Mouse (Mus musculus): ENCODE results near the gene Faap20. TPM values are rescaled to one million over a fixed set of nuclear protein-coding genes. Genes with fewer than 3 reads are reported as not detected.

Faap20 gene
- polyA plus RNA-seq, 1 experiment from 2014 or later: 87.4 TPM

DNA sequence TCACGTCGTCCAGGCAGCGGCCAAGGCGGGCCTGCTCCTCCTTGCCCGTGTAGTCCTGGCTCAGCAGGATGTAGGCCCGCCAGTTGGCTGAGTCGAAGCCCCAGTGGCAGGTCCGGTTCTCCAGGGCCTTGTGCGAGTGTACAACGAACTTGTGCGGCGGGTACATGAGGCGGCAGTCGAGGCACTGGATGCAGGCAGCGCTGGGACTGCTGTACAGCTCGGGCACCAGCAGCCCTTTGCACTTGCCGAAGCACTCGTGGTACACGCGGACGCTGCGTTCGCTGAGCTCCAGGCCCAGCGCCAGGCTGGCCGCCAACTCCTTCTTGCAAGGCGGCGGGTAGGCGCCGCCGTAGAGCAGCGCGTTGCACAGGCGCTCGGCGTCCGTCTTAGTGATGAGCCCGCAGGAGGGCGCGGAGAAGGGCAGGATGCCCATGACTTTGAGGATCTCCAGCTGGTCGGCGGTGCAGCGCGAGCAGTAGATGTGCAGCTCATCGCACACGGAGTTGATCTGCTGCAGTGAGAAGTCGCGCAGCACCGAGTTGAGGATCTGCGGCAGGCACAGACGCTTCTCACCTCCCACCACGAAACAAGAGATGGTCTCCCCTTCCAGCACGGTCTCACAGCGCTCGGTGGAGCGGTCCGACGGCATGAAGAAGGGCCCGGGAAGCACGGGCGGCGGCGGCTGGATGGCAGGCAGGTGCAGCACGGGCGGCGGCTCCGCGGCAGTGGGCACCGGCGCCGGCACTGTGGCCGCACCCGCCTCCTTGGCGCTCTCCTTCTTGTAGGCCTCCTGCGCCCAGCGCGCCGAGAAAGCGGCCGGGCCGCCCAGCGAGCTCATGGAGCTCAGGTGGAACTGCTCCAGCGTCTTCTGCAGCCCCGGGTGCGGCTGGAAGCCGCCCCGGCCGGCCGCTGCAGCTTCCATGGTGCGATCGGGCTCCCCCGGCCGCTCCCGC lies 27.7 kb upstream of the Faap20 start:
- no peak for ATAC-seq (ENCODE audit: insufficient number of reproducible peaks, insufficient read depth, low FRiP score, low TSS enrichment)

DNA sequence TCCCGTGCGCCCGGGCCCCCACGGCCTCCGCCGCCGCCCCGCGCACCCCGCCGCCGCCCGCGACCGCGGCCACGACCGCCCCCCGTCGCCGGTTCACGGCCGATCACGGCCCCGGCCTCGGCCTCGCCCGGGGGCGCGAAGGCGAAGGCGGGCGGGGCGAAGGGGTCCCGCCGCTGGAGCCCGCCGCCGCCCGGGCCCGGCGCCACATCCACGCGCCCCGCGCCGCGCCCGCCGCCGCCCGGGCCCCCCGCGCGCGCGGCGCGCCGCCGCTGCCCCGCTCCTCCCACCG lies 27.1 kb upstream of the Faap20 start, which contains the start of gene Ski:
Ski (minus strand) TSS at position 41 of the 289 bp plus-strand sequence.
- peak within 1 kb of the TSS; percentile 66 for H3K4me3 ChIP-seq
- peak within 1 kb of the TSS; percentile 96 for H3K27ac ChIP-seq
- no peaks in the 10 kb centered on the region for H3K36me3 ChIP-seq
- peaks cover 33% of the 10 kb centered on the region for H3K4me1 ChIP-seq
- H3K27me3 ChIP-seq: no peaks in the 10 kb centered on the region
- no peak for ATAC-seq (ENCODE audit: insufficient number of reproducible peaks, insufficient read depth, low FRiP score, low TSS enrichment)
- 1% methylated on average over 12 of the region's 63 CpGs for WGBS
- H3K9me3 ChIP-seq: no peaks in the 10 kb centered on the region
- peak within 1 kb of the TSS; percentile 92 for H3K4me2 ChIP-seq (replicated peaks)
- H3K9ac ChIP-seq: peak within 1 kb of the TSS; percentile 99

More for the DNA sequence above, 27.7 kb upstream of the Faap20 start:
- Histone ChIP-seq H3K27ac (peak overlapping the region; percentile 83), H3K9ac (peak overlapping the region; percentile 99), H3K4me1 (peaks cover 39% of the 10 kb centered on the region), H3K4me2 (replicated peaks) (peak overlapping the region; percentile 92), H3K36me3 (no peaks in the 10 kb centered on the region), H3K4me3 (peak overlapping the region; percentile 66), H3K27me3 (no peaks in the 10 kb centered on the region), H3K9me3 (no peaks in the 10 kb centered on the region)
- WGBS: under 1% methylated on average over 93 of the region's 93 CpGs

DNA sequence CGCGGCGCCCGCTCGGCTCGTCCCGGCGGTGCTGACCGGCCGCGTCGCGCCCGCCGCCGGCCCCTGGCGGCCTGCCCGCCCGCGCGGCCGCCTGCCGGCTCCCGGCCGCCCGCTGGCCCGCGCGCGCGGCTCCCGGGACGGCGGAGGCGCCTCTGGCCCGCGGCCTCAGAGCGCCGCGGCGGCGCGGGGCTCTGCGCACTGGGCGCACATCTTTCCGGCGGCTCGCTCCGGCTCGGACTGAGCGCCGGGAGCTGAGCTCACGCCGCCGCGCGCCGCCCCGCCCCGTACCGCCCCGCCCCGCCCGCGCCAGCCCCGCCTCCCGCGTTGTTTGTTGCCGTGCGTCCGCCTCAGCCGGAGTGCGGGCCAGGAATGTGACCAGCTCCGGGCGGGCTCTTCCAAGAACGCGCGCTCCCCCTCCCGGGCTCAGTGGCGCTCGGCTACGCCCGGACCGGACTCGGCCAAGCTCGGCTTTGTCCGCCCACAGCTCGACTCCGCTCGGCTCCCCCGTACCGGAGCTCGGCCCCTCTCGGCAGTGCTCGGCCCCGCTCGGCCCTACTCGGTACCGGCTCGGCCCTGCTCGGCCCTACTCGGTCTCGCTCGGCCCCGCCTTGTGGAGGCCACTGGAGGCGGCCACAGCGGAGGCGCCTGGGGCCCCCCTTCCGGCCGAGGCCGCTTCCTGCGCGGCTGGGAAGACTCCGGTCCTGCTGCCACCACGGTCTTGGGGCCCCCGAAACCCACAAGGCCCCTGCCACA lies 26.6 kb upstream of the Faap20 start:
- Histone ChIP-seq H3K4me3 (peak overlapping the region; percentile 37), H3K27me3 (no peaks in the 10 kb centered on the region), H3K4me1 (peaks cover 27% of the 10 kb centered on the region), H3K9me3 (no peaks in the 10 kb centered on the region), H3K4me2 (replicated peaks) (peak overlapping the region; percentile 72), H3K27ac (peak overlapping the region; percentile 96), H3K9ac (peak overlapping the region; percentile 74), H3K36me3 (no peaks in the 10 kb centered on the region)
- under 1% methylated on average over 89 of the region's 116 CpGs for WGBS
- ATAC-seq (ENCODE audit: insufficient number of reproducible peaks, insufficient read depth, low FRiP score, low TSS enrichment): peak; percentile 99

DNA sequence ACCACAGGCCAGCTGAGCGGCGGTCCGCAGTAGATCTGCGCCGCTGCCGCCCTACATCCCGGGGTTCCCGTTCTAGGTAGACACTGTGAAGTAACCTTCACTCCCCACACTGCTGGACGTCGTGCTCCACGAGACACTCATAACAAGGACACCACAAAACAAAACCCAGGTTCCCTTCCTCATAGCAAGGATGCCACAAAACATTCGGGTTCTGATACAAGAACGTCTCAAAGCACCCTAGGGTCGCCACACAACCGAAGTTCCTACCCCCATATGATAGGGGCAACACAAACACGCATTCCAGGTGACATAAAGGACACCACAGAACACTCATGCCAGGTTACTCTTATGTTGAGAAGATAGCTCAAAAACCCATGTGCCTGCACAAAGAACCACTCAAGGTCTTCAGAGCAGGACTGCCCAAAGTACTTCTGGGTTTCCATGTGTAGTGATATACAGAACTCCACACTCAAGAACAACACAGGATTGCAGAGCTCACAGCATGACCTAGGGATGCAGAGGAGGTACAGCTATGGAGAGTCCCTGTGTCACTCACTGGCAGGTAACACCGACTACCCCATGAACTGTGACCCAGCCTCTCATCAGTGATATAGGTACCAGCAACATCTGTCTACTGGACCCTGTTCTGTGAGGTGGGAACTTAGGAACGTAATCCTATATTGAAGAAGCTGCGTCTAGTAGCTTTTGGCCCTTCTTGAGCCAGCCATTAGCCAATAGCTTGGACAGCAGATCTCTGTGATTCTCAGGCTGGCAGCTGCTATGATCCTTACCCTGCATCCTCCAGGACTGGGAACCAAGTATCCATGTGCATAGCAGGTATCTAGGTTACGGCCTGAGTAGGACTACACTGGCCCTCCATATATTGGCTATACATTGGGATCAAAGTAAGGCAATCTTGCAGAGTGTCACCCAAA lies 25.7 kb upstream of the Faap20 start:
- Histone ChIP-seq H3K4me1 (peaks cover 19% of the 10 kb centered on the region), H3K27ac (peak overlapping the region; percentile 96), H3K27me3 (no peaks in the 10 kb centered on the region), H3K4me2 (replicated peaks) (peak overlapping the region; percentile 72), H3K36me3 (no peaks in the 10 kb centered on the region), H3K9ac (peak overlapping the region; percentile 74), H3K4me3 (peak overlapping the region; percentile 37), H3K9me3 (no peaks in the 10 kb centered on the region)
- no peak for ATAC-seq (ENCODE audit: insufficient number of reproducible peaks, insufficient read depth, low FRiP score, low TSS enrichment)
- WGBS: 33% methylated on average over 20 of the region's 20 CpGs

DNA sequence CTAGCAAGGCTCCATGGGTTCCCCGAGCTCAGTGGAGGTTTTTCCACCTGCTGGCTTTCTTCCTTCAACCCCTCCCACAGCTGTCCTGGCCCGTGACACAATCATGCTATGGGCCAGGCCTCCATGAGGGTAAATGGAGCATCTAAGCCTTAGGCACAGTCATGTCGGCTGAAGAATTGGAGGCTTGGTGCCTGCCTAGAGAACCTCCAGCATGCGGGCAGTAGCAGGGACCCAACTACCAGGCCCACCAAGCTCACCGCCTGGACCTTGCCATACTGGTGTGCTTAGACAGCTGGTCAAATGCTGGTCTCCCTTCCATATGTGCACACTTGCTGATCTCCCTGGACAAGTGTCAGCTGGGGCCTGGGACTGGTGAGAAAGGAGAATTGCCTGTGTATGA lies 23.7 kb upstream of the Faap20 start:
- WGBS: 82% methylated on average over 5 of the region's 5 CpGs
- H3K27me3 ChIP-seq: no peaks in the 10 kb centered on the region
- no peak overlapping the region for H3K4me3 ChIP-seq
- no peak overlapping the region for H3K27ac ChIP-seq
- H3K36me3 ChIP-seq: no peaks in the 10 kb centered on the region
- peaks cover 4% of the 10 kb centered on the region; the same call in 1 of the 2 replicates for H3K4me1 ChIP-seq
- no peak overlapping the region for H3K4me2 ChIP-seq (replicated peaks)
- H3K9me3 ChIP-seq: no peaks in the 10 kb centered on the region
- ATAC-seq (ENCODE audit: insufficient number of reproducible peaks, insufficient read depth, low FRiP score, low TSS enrichment): no peak
- H3K9ac ChIP-seq: no peak overlapping the region

DNA sequence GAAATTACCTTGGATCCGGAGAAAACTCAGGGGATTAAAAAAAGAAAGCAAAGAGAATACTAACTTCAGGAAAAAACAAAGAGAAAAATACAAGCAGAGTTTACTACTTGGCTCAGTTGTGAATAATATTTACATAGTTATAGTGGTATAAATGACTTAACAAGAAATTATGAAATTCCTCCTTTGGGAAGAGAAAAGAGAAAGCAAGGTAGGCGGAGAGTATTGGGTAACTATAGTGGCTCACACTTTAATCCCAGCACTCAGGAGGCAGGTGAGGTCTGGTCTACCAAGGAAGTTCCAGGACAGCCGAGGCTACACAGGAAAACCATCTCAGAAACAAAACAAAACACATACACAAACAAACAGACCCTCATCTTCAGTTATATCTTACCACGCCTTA lies 21.6 kb upstream of the Faap20 start:
- WGBS: 80% methylated on average over 4 of the region's 4 CpGs
- Histone ChIP-seq H3K4me1 (0 out of 2 replicates have a peak, but pooled peaks cover 4% of the 10 kb centered on the region), H3K27ac (no peak overlapping the region), H3K27me3 (no peaks in the 10 kb centered on the region), H3K4me3 (no peak overlapping the region), H3K4me2 (replicated peaks) (no peak overlapping the region), H3K36me3 (no peaks in the 10 kb centered on the region), H3K9me3 (no peaks in the 10 kb centered on the region), H3K9ac (no peak overlapping the region)
- no peak for ATAC-seq (ENCODE audit: insufficient number of reproducible peaks, insufficient read depth, low FRiP score, low TSS enrichment)

DNA sequence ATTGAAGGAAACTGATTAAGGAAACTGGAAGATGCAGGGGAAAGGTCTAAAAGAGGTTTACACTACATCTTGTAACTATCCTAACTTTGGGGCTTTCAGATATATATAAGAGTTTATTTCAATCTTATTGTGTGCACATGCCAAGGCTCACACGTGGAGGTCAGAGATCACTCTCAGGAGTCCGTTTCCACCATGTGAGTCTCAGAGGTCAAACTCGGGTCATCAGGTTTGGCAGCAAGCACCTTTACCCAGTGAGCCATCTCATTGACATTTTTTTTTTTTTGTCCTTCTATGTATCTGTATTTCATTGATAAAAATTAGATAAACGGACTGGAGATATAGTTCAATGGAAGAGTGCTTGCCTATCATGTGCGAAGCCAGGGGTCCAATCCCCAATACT lies 21.1 kb upstream of the Faap20 start:
- Histone ChIP-seq H3K4me2 (replicated peaks) (no peak overlapping the region), H3K9me3 (no peaks in the 10 kb centered on the region), H3K27ac (no peak overlapping the region), H3K4me3 (no peak overlapping the region), H3K27me3 (no peaks in the 10 kb centered on the region), H3K36me3 (no peaks in the 10 kb centered on the region), H3K4me1 (peaks cover 8% of the 10 kb centered on the region), H3K9ac (no peak overlapping the region)
- WGBS: 74% methylated on average over 5 of the region's 5 CpGs
- ATAC-seq (ENCODE audit: insufficient number of reproducible peaks, insufficient read depth, low FRiP score, low TSS enrichment): no peak

DNA sequence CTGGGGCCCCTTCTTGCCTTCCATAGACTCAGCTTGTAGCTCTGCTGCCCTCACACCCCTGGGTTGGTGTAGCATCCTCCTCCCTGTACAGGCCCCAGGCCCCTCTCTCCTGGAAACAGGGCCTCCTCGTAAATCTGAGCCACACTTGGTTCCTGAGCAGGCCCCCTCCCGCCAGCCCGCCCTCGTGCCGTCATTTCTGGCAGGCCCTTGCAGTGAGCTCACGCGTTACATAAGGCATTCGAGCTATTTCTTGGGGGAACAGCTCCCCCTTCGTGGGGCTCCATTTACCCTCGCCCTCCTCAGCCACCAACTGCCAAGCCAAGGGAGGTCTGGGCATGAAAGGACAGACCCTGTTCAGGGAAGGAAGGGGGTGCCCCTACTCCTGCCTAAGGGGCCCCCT lies 15.7 kb upstream of the Faap20 start:
- H3K4me2 ChIP-seq (replicated peaks): no peak overlapping the region; the same call in 1 of the 2 replicates
- no peaks in the 10 kb centered on the region for H3K27me3 ChIP-seq
- H3K27ac ChIP-seq: peak overlapping the region; percentile 98
- peak; percentile 83 for ATAC-seq (ENCODE audit: insufficient number of reproducible peaks, insufficient read depth, low FRiP score, low TSS enrichment)
- no peaks in the 10 kb centered on the region for H3K36me3 ChIP-seq
- H3K4me3 ChIP-seq: no peak overlapping the region
- WGBS: 11% methylated on average over 10 of the region's 10 CpGs
- no peak overlapping the region for H3K9ac ChIP-seq
- H3K9me3 ChIP-seq: no peaks in the 10 kb centered on the region
- peaks cover 31% of the 10 kb centered on the region for H3K4me1 ChIP-seq

DNA sequence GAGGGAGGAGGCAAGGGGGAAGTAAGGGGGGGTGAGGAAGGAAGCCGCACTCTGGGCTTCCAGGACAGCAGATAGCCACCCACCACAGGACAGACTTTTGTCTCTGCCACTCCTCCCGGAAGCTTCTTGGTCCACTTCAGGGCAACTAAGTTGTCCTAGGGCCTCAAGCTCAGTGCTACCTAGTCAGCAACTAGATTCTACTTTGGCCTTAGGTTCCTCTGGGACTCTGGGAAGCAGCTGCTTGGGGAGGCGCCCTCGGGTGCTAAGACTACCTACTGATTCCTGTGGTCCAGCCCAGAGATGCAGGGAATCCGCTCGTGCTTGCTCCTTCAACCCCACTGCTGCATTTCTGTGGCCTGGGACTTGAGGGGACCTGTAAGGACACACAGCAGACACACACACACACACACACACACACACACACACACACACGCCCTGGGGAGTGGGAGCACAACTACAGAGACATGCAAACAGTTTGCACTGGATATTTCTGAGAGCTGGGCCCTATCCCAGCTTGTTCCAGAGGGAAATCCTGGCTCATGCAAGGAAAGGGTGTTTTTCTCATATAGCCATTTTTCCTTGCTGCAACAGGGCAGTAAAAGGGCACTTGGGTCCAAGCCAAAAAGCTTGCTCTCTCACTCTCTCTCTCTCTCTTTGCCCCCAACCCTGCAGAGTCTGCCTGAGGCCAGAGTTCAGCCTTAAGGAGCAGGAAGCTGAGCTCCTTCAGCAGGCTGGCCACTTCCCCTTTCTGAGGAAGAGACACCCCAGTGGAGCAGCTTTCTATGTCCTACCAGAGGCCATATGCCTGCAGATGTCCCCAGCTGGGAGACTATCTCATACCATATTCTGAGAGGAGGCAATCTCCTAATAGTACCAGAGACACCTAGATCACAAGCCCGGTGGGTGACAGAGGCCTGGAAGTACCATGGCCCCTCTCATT lies 15.0 kb upstream of the Faap20 start:
- Histone ChIP-seq H3K27ac (peak overlapping the region; percentile 98), H3K4me1 (peaks cover 31% of the 10 kb centered on the region), H3K27me3 (no peaks in the 10 kb centered on the region), H3K9ac (no peak overlapping the region; the same call in 1 of the 2 replicates), H3K9me3 (no peaks in the 10 kb centered on the region), H3K4me3 (no peak overlapping the region), H3K36me3 (no peaks in the 10 kb centered on the region), H3K4me2 (replicated peaks) (peak overlapping the region; percentile 31)
- 62% methylated on average over 8 of the region's 8 CpGs for WGBS
- no peak for ATAC-seq (ENCODE audit: insufficient number of reproducible peaks, insufficient read depth, low FRiP score, low TSS enrichment)

DNA sequence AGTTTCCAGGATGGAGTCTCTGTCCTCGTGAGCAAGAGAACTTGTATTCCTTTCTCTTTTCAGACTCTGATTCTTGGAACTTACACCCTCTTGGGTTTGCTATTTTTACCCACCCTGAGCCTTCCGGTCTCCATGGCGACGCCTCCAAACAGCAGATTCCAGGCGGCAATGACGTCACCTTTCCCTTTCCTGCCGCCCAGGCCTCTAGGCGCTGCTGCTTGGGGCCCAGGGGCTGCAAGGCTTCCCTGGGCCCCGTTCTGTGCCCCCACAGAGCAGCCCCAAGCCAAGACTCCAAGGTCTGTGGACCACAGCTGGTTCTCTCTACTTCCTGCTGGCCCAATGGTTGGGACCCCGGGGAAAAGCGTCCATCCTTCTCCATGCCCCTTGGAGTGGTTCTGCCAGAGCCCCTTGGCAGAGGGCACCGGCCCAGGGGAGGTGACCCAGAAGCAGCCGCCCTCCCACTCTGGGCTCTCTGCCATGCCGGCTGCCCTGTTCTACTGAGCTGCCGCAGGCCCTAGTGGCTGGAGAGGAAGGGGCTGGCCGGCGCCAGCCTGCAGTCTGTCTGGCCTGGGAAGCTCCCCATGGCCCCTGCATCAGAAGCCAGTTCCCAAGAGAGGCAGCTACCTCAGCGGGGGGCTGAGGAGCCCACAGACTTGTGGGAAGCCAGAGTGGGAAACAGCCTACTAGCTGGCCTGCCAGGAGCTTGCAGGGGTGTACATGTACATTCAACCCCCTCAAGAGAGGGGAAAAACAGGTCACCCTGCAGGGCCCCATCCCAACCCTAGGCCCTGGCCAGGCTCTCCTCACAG lies 14.1 kb upstream of the Faap20 start:
- peak overlapping the region; percentile 31 for H3K4me2 ChIP-seq (replicated peaks)
- no peaks in the 10 kb centered on the region for H3K9me3 ChIP-seq
- no peak overlapping the region for H3K4me3 ChIP-seq
- H3K4me1 ChIP-seq: peaks cover 31% of the 10 kb centered on the region
- H3K9ac ChIP-seq: peak overlapping the region; percentile 31; the same call in 1 of the 2 replicates
- ATAC-seq (ENCODE audit: insufficient number of reproducible peaks, insufficient read depth, low FRiP score, low TSS enrichment): peak; percentile 53
- no peaks in the 10 kb centered on the region for H3K27me3 ChIP-seq
- no peaks in the 10 kb centered on the region for H3K36me3 ChIP-seq
- WGBS: 22% methylated on average over 18 of the region's 18 CpGs
- H3K27ac ChIP-seq: peak overlapping the region; percentile 98
